Mouse (Mus musculus) cerebellum, postnatal 4 days (tissue): ENCODE results near the gene Dpep2nb.
A peak's percentile ranks its signal among the peaks of the same experiment; 100 is the strongest.

ENCODE experiments used
- DNase-seq, 2 experiments: peaks; one replicate each; pipeline ENCODE4 v3.0.0; 2022; ENCODE audit warnings: low spot score in 2 of 2, mixed read lengths in 1 of 2

Gene Dpep2nb

GRCm38 (mm10) chr8:105961536-105961935 lies 44.2 kb downstream of the Dpep2nb start:
- DNase-seq = no peak

DNA sequence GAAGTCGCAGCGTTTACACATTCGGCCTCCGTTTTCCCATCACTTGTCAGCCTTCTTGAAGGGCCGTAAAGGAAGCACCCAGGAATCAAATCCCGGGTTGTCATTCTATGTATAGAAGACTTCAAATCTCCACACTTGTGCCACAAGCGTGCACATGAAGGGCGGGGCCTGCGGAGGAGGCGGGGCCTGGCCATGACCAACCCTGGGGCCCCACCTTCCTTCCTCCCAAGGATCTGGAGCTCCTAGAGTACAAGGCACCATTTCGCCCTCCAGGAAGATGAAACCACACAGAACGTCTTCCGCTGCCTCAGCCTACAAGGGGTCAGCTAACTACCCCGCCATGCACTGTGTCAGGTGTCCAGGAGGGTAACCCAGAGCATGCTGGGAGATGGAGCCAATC lies 44.7 kb downstream of the Dpep2nb start:
- DNase-seq = no peak

GRCm38 (mm10) chr8:105959350-105959749 lies 46.4 kb downstream of the Dpep2nb start:
- peak in 1 of 2 experiments; percentile 62 for DNase-seq

- no peak for DNase-seq
Observed at GRCm38 (mm10) chr8:105957813-105958212, 48.0 kb downstream of the Dpep2nb start.

DNA sequence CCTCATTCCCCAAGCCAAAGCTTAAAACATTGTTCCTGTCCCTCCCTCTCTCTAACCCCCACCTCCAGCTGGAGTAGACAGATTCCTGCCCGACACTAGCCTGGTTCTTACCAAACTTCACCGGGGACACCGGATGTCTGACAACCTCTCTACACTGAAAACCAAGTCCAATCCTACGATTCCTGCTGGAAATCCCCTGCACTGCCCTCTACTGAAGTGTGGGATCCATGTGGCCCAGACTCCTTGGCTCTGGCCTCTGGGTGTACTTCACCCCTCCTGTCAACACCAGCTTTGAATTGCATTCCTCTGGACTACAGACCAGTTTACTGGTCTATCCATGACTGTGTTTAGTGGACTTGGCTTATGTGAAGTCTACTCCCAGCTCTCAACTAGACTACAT lies 49.2 kb downstream of the Dpep2nb start:
- DNase-seq = no peak

DNA sequence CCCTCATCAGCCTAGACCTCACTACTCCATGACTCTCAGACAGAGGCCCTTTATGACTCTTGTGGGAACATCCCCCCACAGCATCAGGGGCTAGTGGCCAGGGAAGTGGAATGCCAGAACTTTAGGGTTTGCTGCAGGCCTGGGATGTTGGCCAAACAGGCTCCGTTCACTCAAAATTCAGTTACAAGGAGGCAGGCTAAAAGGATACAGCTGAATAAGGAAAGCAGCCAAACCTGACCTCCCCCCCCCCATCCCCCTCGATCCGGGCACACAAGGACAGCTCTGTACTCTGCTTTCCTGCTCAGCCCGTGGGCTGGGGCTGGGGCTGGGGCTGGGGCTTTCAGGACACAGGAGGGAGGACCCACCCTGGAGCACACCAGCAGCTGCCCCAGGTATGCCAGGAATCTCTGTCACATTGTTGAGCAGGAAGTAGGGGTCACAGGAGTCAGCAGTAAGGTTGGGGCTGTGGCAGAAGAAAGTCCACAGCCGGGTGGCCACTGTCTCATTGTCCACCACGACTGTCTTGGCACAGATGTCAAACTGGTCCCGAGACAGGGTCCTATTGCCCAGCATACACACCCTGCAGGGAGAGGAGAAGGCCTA lies 54.6 kb downstream of the Dpep2nb start:
- no peak for DNase-seq

- DNase-seq = peak in 1 of 2 experiments; percentile 59
Observed at GRCm38 (mm10) chr8:105949350-105949749, 56.4 kb downstream of the Dpep2nb start.
